Mouse (Mus musculus): ENCODE results near the gene Celf6. TPM values are rescaled to one million over a fixed set of nuclear protein-coding genes. Genes with fewer than 3 reads are reported as not detected.

Gene Celf6
- total and polyA plus RNA-seq, 2 experiments from 2014 or later = 40.9 to 82.3 TPM

DNA sequence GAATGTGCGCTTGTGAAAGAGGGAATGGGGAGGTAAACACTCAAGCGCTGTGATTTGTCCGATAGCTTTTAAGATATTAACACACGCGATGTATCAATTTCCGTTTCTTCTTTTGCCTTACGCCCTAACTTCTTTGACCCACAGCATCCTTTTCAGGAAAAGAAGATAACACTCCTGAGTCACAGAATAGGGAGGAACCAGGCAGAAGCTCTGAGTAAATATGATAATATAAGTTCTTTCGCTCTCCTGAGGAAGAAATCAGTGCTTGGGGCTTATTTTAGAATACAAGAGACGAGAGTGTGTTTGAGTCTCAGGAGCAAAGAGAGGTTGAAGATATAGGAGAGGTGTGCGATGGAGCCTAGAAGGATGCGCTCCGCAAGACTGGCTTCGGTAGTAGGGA is 316 bp upstream of the Celf6 start:
- TF ChIP-seq CTCF (IDR thresholded peaks at IDR 0.05; ENCODE audit: low read depth) = no peak
- H3K4me3 ChIP-seq (ENCODE audit: low read length) = peak overlapping the region; percentile 53
- DNase-seq (ENCODE audit: low spot score) (no peak), ATAC-seq (no peak)
- no peaks in the 10 kb centered on the region for H3K9me3 ChIP-seq (ENCODE audit: low read length)
- H3K27ac ChIP-seq = no peak overlapping the region
- WGBS = 13% methylated on average over 13 of the region's 13 CpGs
- no peaks in the 10 kb centered on the region for H3K4me1 ChIP-seq (ENCODE audit: insufficient read depth, low read length)
- H3K9ac ChIP-seq (replicated peaks; ENCODE audit: low read length) = peak overlapping the region; percentile 67; the same call in 1 of the 2 replicates
- peak overlapping the region; percentile 77 for H3K4me2 ChIP-seq (ENCODE audit: low read depth, low read length)
- H3K27me3 ChIP-seq (ENCODE audit: insufficient read depth, low read length) = no peaks in the 10 kb centered on the region
- no peaks in the 10 kb centered on the region for H3K36me3 ChIP-seq (ENCODE audit: insufficient read depth, low read length)

DNA sequence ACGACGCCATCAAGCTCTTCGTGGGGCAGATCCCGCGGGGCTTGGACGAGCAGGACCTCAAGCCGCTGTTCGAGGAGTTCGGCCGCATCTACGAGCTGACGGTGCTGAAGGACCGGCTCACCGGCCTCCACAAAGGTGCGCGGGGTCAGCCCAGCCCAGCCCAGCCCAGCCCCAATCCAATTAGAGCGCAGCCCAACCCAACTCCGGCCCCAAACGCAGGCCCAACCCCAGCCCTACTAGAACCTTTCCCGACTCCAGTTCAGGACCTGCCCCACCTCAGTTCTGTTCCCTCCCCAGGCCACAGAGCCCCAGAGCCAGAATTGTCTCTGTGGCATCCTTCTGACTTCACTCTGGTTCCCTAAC is 769 bp downstream of the Celf6 start:
- Histone ChIP-seq H3K9me3 (ENCODE audit: low read length) (no peaks in the 10 kb centered on the region), H3K27me3 (ENCODE audit: insufficient read depth, low read length) (no peaks in the 10 kb centered on the region), H3K4me1 (ENCODE audit: insufficient read depth, low read length) (no peaks in the 10 kb centered on the region), H3K36me3 (ENCODE audit: insufficient read depth, low read length) (no peaks in the 10 kb centered on the region), H3K4me3 (ENCODE audit: low read length) (peak overlapping the region; percentile 53), H3K4me2 (ENCODE audit: low read depth, low read length) (peak overlapping the region; percentile 77), H3K9ac (replicated peaks; ENCODE audit: low read length) (peak overlapping the region; percentile 67), H3K27ac (peak overlapping the region; percentile 63; the same call in 1 of the 2 replicates)
- DNase-seq (ENCODE audit: low spot score) (no peak), ATAC-seq (no peak)
- no peak for TF ChIP-seq CTCF (IDR thresholded peaks at IDR 0.05; ENCODE audit: low read depth)
- under 1% methylated on average over 19 of the region's 20 CpGs for WGBS

DNA sequence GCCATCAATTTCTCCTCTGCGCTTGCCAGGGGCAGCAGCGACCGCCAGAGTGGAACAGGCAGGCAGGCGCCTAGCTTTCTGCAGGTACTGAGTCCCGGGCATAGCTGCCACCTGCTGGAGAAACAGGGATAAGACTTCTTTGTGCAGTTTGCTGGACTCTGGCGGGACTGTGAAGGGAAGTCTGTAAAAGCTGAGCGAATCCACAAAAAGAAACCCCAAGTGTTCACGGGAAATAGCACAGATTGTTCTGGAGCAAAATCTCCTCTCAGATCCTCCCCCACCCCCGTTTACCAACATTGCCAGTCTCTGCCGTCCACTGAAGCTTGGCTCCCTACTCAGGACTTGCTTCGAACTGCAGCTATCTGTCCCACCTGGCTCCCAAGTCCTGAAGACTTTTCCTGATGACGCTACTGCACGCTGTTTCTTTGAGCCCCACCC is 7.2 kb downstream of the Celf6 start:
- peak; percentile 90 for TF ChIP-seq CTCF (IDR thresholded peaks at IDR 0.05; ENCODE audit: low read depth)
- Histone ChIP-seq H3K9ac (replicated peaks; ENCODE audit: low read length) (no peak overlapping the region), H3K4me3 (ENCODE audit: low read length) (peak overlapping the region; percentile 5; the same call in 1 of the 2 replicates), H3K27me3 (ENCODE audit: insufficient read depth, low read length) (no peaks in the 10 kb centered on the region), H3K4me1 (ENCODE audit: insufficient read depth, low read length) (peaks cover 9% of the 10 kb centered on the region; the same call in 1 of the 2 replicates), H3K4me2 (ENCODE audit: low read depth, low read length) (peak overlapping the region; percentile 36), H3K36me3 (ENCODE audit: insufficient read depth, low read length) (no peaks in the 10 kb centered on the region), H3K9me3 (ENCODE audit: low read length) (no peaks in the 10 kb centered on the region), H3K27ac (no peak overlapping the region)
- peak; percentile 66 for ATAC-seq
- WGBS = 8% methylated on average over 13 of the region's 13 CpGs
- DNase-seq (ENCODE audit: low spot score) = peak; percentile 88

DNA sequence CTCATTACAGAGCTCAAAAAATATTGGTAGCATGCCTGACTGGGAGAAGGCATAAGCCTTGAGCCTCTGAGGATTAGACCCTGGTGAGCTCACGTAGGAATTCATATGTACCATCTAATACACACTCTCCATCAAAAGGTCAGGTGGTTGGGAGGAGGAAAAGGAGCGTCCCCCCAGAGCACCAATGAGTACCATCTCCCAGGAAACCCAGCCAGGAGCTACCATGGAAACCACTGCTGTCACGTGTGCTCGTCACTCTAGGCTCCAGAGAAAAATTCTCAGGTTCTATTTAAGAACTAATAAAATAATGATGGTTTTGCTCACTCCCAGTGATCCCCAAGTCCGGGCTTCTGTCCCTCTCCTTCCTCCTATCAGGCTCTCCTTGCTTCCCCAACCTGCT is 10.5 kb downstream of the Celf6 start:
- Histone ChIP-seq H3K4me2 (ENCODE audit: low read depth, low read length) (peak overlapping the region; percentile 51), H3K36me3 (ENCODE audit: insufficient read depth, low read length) (no peaks in the 10 kb centered on the region), H3K4me3 (ENCODE audit: low read length) (no peak overlapping the region), H3K4me1 (ENCODE audit: insufficient read depth, low read length) (peaks cover 9% of the 10 kb centered on the region; the same call in 1 of the 2 replicates), H3K9me3 (ENCODE audit: low read length) (no peaks in the 10 kb centered on the region), H3K27me3 (ENCODE audit: insufficient read depth, low read length) (no peaks in the 10 kb centered on the region), H3K9ac (replicated peaks; ENCODE audit: low read length) (no peak overlapping the region), H3K27ac (peak overlapping the region; percentile 79)
- 19% methylated on average over 5 of the region's 5 CpGs for WGBS
- ATAC-seq (peak; percentile 65), DNase-seq (ENCODE audit: low spot score) (peak; percentile 71)
- no peak for TF ChIP-seq CTCF (IDR thresholded peaks at IDR 0.05; ENCODE audit: low read depth)

DNA sequence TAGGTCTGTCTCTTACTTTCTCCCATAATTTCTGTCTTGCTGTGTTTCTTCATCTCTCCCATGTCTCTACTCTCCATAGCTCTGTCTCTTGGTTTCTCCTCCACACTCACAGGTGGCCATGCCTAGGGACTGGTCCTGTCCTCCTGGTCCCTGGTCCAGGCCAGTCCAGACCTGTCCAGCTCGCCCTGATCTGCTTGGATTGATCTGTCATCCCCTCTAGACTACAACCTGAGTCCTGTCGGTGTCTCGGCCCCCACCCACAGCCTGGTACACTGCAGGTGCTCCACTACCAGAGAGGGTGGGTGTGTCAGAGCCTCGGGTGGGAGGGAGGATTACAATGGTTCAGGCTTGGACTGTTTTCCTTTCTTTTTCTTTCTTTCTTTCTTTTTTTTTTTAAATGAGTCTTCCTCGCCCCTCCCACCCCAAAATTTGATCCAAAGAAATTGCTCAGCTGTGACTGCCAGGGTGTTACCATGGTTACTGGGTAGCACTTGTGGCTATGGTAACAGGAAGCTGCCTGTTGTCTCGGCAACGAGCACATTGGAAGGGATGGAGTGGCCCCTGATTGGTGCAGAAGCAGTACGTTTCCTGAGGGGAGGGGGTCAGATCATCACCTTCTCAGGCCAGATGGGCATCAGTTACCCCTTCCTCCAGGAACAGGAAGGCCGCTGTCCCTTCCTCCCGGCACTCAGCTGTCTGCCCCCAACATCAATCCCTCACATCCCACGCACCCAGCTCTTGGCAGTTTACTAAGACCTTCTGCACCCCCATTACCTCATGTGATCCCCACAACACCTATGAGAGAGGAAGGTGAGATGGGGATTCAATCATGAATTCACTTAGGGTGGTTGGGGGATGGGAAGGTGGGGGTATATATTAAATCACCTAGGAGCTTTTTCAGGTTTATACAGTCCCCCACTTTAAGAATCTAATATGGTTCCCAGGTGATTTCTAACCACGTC is 11.3 kb downstream of the Celf6 start:
- Histone ChIP-seq H3K4me2 (ENCODE audit: low read depth, low read length) (peak overlapping the region; percentile 51), H3K9me3 (ENCODE audit: low read length) (no peaks in the 10 kb centered on the region), H3K36me3 (ENCODE audit: insufficient read depth, low read length) (no peaks in the 10 kb centered on the region), H3K4me3 (ENCODE audit: low read length) (peak overlapping the region; percentile 16; the same call in 1 of the 2 replicates), H3K4me1 (ENCODE audit: insufficient read depth, low read length) (peaks cover 9% of the 10 kb centered on the region; the same call in 1 of the 2 replicates), H3K9ac (replicated peaks; ENCODE audit: low read length) (no peak overlapping the region), H3K27ac (peak overlapping the region; percentile 79), H3K27me3 (ENCODE audit: insufficient read depth, low read length) (no peaks in the 10 kb centered on the region)
- DNase-seq (ENCODE audit: low spot score) = peak; percentile 90
- WGBS = 15% methylated on average over 12 of the region's 12 CpGs
- ATAC-seq = peak; percentile 88
- TF ChIP-seq CTCF (IDR thresholded peaks at IDR 0.05; ENCODE audit: low read depth) = no peak

DNA sequence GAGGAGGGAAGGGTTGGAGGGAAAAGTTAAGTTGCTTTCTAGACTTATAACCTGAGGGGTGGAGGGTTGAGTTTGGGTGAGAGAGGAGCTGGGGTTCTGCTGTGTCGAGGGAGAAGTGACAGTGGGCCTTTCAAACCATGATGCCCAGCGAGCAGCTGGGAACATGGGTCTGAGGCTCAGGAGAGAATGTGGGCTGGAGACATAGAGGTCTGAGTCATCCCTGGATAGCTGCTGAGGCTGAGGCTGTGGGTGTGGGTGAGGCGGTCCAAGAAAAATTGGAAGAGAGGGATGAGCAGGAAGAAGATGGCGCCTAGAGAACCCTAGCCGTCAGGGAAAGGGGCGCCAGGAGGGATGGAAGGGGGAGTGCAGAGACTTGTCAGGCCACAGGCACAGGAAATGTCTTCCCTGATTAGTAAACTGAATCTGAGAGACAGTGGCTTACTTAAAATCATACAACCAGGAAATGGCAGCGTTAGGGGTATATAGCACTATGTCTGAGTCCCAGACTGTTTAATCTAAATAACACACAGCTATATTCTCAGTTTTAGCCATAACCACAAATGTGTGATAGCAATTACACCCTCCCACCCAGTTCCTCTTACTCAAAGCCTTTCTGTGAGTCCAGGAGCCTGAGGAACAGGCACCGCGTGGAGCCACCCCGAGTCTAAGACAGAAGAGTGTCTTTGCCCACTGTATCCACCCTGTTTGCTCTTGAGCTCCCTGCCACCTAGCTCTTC is 12.2 kb downstream of the Celf6 start:
- no peak for DNase-seq (ENCODE audit: low spot score)
- Histone ChIP-seq H3K36me3 (ENCODE audit: insufficient read depth, low read length) (no peaks in the 10 kb centered on the region), H3K9me3 (ENCODE audit: low read length) (no peaks in the 10 kb centered on the region), H3K9ac (replicated peaks; ENCODE audit: low read length) (no peak overlapping the region), H3K27ac (peak overlapping the region; percentile 79; the same call in 1 of the 2 replicates), H3K4me1 (ENCODE audit: insufficient read depth, low read length) (peaks cover 9% of the 10 kb centered on the region; the same call in 1 of the 2 replicates), H3K4me2 (ENCODE audit: low read depth, low read length) (peak overlapping the region; percentile 51), H3K4me3 (ENCODE audit: low read length) (no peak overlapping the region), H3K27me3 (ENCODE audit: insufficient read depth, low read length) (no peaks in the 10 kb centered on the region)
- no peak for TF ChIP-seq CTCF (IDR thresholded peaks at IDR 0.05; ENCODE audit: low read depth)
- 81% methylated on average over 10 of the region's 10 CpGs for WGBS
- ATAC-seq = no peak

Data from hindbrain, postnatal 0 days (tissue).